Mouse (Mus musculus): Measurements from ENCODE around the gene Mgmt.

Mgmt gene

DNA sequence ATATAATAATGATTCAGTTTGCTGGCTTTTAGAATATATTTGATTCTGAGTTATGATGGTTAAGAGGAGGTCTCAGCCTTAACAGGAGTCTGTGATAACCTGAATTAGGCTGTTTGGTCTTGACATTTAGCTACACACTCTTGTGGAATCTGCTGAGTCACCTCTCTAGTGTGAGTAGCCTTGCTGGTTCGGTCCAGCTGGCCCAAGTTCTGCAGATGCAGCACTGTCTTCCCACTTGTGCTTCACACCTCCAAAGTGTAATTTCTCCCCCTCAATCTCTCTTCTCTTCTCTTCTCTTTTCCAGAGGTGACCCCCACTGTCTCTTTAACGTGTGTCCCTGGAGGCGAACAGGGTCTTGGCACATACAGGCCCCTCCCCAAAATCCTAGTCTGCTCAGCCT is 171.8 kb downstream of the Mgmt start:
- DNase-seq, result no peak

DNA sequence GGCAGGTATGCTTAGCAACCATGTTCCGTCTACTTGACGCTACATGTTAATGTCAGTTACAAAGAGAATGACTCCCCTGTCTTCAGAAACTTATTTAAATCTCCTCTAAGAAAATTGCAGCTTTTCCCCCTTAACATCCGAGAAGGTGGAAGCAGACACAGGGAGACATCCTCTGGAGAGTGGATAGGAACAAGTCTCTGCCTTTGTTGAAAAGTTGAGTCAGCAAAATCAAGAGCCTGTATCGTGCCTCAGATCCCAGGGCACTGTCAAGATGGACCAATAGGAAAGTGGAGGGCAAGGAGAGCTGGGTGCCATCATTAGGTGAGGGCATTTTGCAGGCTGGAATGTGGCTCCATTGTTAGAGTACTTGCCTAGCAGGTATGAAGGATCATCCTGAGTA is 172.6 kb downstream of the Mgmt start:
- no peak for DNase-seq

DNA sequence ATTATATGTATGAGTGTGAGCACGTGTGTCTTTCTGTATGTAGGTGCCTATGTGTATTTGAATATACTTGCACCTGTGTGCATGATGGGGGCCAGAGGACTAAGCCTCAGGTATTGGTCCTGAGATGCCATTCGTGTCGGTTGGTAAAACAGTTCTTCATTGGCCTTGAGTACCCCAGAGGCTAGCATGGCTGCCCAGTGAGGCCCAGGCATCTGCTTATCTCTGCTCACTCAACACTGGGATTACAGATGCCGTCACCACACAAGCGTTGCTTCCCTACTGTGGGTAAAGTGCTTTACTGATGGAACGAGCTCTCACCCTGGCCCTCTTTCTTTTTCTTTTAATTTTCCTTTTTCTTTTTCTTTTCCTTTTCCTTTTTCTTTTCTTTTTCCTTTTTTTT is 173.3 kb downstream of the Mgmt start:
- DNase-seq, result no peak

DNA sequence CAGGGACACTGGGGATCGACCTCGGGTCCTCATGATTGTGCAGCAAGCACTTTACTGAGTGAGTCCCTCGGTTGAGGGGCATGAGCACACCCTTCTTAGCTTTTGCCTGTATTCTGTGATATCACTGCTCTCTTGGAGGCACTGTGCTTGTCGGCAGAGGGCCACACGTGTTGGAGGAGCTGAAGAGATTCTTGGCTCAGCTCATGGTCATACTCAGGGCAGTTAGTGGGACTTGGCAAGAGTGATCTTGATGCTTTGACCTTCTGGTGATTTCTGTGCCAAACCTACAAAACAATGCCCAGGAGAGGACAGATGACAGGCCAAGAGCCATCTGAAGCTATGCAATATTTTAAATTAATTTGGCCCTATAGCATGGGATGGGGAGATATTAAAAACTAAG is 174.4 kb downstream of the Mgmt start:
- no peak for DNase-seq

GRCm38 (mm10) chr7:137069768-137070167 is 175.4 kb downstream of the Mgmt start:
- no peak for DNase-seq

GRCm38 (mm10) chr7:137071346-137071745 is 176.9 kb downstream of the Mgmt start:
- no peak for DNase-seq

DNA sequence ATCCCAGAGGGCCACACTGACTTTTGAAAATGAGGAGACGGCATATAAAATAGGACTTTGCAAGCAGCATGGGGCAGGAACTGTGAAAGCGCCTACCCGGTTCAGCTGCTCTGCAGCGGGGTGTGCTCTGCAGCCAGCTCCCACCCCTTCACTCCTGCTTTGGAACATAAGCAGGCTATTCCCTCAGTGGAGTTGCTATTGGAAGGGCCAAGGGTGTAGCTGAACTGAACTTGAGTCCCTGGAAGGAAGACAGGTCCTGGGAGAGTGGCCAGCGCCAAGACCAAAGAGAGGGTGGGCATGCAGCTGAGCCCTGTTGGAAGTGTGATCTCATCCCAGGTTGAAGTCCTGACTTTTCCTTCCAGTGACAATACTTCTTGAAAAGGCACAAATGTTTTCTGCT is 179.5 kb downstream of the Mgmt start:
- DNase-seq, result no peak

DNA sequence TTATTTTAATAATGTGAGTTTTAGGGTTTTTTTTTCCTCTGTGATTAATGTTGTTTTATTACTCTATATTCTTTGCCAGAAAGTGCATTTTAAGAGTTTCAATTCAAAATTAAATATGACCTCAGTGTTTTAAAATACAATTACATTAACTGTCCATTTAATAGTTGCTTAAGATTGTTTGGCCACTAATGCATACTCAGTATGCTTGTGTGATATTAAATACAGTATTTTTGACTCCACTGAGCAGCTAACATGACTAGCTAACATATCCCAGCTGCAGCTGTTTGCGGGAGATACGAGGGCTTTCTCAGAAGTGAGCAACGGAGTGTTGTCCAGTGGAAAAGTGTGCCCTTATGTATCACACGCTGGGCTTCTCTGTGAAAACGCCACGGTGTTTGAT is 179.9 kb downstream of the Mgmt start:
- DNase-seq, result no peak

DNA sequence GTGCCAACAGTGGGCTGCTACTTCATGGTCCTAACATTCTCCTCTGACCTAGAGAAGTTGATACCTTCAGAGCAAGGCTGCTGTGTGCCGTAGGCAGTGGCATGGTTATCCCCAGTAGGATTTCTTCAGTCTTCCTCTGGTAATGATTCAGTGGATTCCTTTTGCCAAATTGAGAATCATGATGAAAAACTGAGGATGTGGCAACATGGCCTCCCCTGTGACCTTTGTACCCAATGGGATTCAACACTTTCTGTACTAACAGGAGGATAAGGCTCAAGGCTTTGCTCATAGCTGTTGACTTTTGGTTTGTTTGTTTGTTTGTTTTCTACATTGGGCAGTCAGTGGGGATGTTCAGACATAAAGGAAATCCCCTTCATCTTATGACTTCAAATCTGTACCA is 180.9 kb downstream of the Mgmt start:
- no peak for DNase-seq

- no peak for DNase-seq
Observed at GRCm38 (mm10) chr7:137080171-137080570, 185.8 kb downstream of the Mgmt start.

GRCm38 (mm10) chr7:137082171-137082570 is 187.8 kb downstream of the Mgmt start:
- DNase-seq, result no peak

DNA sequence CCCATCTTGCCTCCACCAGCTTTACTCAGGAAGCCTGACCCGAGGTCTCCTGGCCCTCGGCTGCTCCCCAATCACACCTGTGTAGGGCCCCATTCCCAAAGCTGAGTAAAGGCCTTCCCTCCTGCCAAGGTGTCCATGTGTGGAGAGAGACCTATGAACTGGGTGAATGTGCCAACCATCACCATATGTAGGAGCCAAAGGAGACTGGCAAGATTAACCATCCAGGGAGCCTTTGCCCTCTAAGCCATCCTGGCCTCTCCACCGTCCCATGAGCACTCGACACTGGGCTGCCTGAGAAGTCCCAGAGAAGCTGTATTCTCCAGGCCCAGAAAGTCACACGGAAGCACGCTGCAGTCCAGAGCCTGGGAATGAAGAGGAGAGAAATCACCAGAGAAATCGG is 190.2 kb downstream of the Mgmt start:
- DNase-seq, result no peak

DNA sequence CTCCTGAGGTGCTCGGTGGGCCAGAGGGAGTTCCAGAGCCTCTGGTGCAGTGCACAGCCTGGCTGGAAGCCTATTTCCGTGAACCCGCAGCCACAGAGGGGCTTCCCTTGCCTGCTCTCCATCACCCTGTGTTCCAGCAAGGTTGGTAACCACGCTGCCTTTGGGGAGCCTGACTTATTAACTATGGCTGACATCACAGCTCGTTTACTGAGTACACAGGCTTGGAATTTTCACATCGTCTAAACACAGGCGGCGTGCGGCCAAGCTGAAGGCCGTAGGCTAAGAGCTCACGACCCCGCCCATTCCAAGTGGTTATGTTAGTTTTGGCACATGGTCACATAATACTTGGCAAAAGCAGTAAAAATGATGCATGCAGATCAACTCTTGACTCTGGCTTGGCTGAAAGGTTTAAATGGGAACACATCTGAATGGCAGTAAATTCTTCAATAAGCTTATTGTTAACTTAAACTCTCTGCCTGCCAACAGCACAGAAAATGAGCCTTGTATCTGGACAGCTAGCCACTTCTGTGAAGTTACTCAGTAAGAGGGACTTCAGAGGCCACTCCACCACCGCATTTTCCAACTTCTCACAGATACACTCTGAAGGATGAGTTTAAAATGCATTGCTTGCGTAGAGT is 191.7 kb downstream of the Mgmt start:
- DNase-seq, result no peak

GRCm38 (mm10) chr7:137087136-137087535 is 192.7 kb downstream of the Mgmt start:
- DNase-seq, result no peak

- DNase-seq, result no peak
Observed at GRCm38 (mm10) chr7:137088141-137088540, 193.7 kb downstream of the Mgmt start.

DNA sequence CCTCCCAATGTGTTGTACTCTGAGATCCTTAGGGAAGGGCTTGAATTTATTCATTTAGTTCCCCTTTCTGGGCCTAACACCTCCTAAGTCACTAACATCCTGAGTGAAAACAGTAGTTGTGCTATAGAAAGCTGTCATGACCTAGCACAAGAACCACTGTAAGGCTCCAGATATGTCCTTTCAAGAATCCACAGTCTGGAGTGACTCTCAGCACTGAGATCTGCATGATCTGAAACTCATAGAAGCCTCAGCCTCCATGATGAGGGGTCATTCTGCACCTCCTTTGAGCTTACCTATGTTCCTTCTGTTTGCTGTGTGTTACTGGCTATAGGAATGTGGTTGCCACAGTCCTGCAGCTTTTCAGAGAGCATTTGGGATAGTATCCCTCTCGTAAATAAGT is 200.1 kb downstream of the Mgmt start:
- DNase-seq, result no peak

DNA sequence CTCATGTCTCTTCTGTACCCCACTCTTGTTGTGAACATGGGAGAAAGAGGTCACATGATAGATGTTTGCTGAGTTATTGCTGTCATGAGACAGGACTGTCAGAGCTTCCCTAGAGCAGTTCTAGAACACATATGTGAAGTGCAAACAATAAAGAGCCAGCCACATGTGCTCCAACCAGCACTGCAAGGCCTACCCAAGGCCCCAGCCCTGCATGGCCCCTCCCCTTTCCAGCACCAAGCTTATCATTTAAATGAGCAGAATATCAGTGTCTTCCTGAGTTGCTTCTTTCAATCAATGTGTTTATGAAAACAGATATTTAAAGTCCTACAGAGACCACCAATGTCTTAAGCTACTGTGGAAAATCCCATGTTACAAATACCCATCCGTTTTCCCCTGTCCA is 201.3 kb downstream of the Mgmt start:
- no peak for DNase-seq

DNA sequence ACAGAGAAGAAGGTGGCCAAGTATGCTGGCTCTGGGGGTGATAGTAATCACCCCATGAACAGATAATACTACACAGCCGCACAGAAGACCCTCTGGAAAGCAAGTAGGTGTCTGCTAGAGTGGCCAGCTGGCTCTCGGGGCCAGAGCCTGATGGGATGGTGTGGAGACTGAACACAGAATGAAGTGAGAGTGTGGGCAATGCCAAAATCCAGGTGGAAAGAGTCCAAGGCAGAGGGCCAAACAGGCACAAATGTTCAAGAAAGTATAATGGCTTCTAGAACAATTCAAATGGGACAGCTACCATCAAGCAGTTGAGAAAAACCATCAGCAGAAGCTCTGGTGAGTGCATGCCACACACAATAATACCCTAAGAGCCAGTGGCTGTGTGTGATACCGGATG is 205.4 kb downstream of the Mgmt start:
- DNase-seq, result no peak

DNA sequence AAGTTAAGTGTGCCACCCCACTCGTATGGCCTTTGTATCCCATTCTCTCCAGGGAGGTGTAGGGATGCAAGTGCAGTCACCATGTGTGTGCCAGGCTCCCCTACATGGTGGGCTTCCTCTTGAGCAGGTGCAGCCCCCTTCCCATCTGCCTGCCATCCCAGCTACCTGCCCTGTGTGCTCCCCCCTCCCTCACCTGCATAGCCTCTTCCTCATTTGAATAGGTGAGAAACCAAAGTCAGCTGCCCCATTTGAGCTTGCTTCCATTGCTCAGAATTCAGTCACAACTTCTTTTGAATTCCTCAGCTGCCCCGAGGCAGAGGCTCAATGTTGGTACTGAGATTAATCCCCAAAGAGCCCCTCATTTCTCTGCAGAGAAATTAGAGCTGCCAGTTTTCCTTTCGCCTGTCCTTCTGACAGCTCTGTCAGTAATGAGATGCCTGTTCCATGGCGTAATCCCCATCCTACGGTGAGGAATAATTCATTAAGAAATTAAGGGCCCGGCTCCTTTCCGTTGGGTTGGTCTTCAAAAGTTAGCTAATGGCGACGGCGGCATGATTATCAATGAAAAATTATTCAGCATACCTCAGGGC is 208.3 kb downstream of the Mgmt start:
- DNase-seq, result no peak

- no peak for DNase-seq
Observed at GRCm38 (mm10) chr7:137112101-137112500, 217.7 kb downstream of the Mgmt start.

GRCm38 (mm10) chr7:137116246-137116645 is 221.8 kb downstream of the Mgmt start:
- DNase-seq, result no peak

DNA sequence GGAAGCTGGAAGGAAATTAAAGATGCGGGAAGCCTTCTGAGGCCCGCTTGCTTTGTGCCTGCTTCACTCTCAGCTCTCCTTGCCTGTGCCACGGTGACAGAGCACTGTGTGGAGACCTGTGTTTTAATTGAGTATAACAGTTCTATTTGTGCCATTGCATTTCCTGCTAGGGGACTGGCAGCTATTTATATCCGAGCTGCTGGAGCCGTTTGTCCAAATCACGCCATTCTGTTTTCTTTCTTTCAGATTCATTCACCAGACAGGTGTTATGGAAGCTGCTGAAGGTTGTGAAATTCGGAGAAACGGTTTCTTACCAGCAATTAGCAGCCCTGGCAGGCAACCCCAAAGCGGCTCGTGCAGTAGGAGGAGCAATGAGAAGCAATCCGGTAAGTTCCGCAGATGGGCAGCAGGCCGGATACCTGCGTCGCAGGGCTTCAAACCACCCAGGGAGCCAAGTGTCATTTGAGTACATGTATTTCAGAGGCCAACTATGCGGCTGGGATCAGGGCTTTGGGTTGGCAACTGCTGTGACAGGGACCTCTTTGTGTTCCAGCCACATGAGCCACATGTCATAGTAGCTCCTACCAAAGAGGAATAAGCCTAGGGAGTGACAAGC is 226.9 kb downstream of the Mgmt start:
- no peak for DNase-seq

- no peak for DNase-seq
Observed at GRCm38 (mm10) chr7:137128726-137129125, 234.3 kb downstream of the Mgmt start.

GRCm38 (mm10) chr7:137130211-137130610 is 235.8 kb downstream of the Mgmt start:
- DNase-seq, result no peak

DNA sequence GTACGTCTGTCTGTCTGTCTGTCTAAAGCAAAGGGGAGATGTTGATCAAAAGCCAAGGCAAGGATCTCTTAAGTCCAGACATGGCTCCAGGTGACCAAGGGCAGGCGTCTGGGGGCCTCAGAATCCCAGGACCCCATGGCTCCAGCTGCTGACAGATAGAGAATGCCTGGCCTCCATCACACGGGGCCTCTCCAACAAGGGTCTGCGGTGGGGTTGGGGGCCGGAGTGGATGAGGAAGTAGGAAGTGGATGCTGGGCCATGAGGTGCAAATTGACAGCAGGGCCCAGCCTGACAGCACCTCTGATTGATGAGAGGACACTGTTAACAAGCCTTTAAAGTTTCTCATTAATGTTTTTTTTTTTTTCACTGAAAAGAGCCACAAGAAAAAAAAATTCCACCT is 237.5 kb downstream of the Mgmt start:
- DNase-seq, result no peak

Measured in thymus, postnatal 36 days (tissue).